Mouse (Mus musculus) CH12.LX (cell line): ENCODE measurements around the gene Spata13. TPM values are rescaled to one million over a fixed set of nuclear protein-coding genes. Genes with fewer than 3 reads are reported as not detected.

Experiments
- DNase-seq: peaks from one replicate; pipeline ENCODE4 v3.0.0-alpha.2; 2013; ENCODE audit errors: extremely low read depth
- H3K27ac ChIP-seq: 2 replicates; pipeline ENCODE4 v1.5.1; 2012; ENCODE audit warnings: low read depth, mild to moderate bottlenecking, control low read depth, moderate library complexity; ENCODE audit not compliant: insufficient read depth
- H3K27me3 ChIP-seq: replicated peaks from 2 replicates; pipeline ENCODE3; 2012; ENCODE audit warnings: inconsistent platforms
- H3K36me3 ChIP-seq, 2 experiments: replicated peaks in 1 of 2; 2 replicates each; pipeline versions ENCODE3 to v1.6.1; 2012; ENCODE audit warnings: inconsistent platforms in 1 of 2, low read length in 1 of 2, mild to moderate bottlenecking in 1 of 2, mixed read lengths in 1 of 2, moderate library complexity in 1 of 2; ENCODE audit not compliant: control insufficient read depth in 1 of 2, insufficient read depth in 1 of 2
- H3K4me1 ChIP-seq, 2 experiments: 2 replicates each; pipeline ENCODE4 v1.6.1; 2012; ENCODE audit warnings: inconsistent platforms in 1 of 2, moderate library complexity in 1 of 2; ENCODE audit not compliant: insufficient read depth in 2 of 2, control insufficient read depth in 1 of 2
- H3K4me2 ChIP-seq: 2 replicates; pipeline ENCODE4 v1.6.1; 2012; ENCODE audit warnings: low read depth, mild to moderate bottlenecking, control low read depth; ENCODE audit not compliant: poor library complexity, insufficient read depth, severe bottlenecking
- H3K4me3 ChIP-seq, 3 experiments: fragments of 150-350 bp in 1 of 3; sonication (generic) in 1 of 3; replicated peaks in 1 of 3; 2 replicates each; pipeline versions ENCODE3 to v1.5.1; 2011 to 2012; ENCODE audit warnings: low read depth in 2 of 3, low read length in 2 of 3, mild to moderate bottlenecking in 2 of 3, moderate library complexity in 2 of 3, control low read depth in 1 of 3, improper control_type of control experiment in 1 of 3, inconsistent platforms in 1 of 3, mixed read lengths in 1 of 3; ENCODE audit not compliant: poor library complexity in 1 of 3
- H3K79me2 ChIP-seq: replicated peaks from 2 replicates; pipeline ENCODE4 v1.6.1; 2012; ENCODE audit warnings: mild to moderate bottlenecking, moderate library complexity; ENCODE audit not compliant: control insufficient read depth, poor library complexity, insufficient read depth, severe bottlenecking; ENCODE audit errors: extremely low read depth
- H3K9ac ChIP-seq: 2 replicates; pipeline ENCODE4 v1.6.1; 2012; ENCODE audit warnings: low read depth, mild to moderate bottlenecking, control low read depth, moderate library complexity; ENCODE audit not compliant: insufficient read depth
- H3K9me3 ChIP-seq: replicated peaks from 2 replicates; pipeline ENCODE3; 2012; ENCODE audit warnings: low read length, inconsistent platforms, mixed read lengths
- CHD2 ChIP-seq: IDR thresholded peaks from 2 replicates; pipeline ENCODE4 v1.6.1; 2011; ENCODE audit warnings: low read length, improper control_type of control experiment
- ELF1 ChIP-seq: IDR thresholded peaks from 2 replicates; pipeline ENCODE4 v1.6.1; 2014; ENCODE audit warnings: low read depth, mild to moderate bottlenecking, inconsistent platforms, low read length, improper control_type of control experiment
- EP300 ChIP-seq: IDR thresholded peaks from 2 replicates; pipeline ENCODE4 v1.6.1; 2011; ENCODE audit warnings: low read length, improper control_type of control experiment
- ETS1 ChIP-seq: conservative IDR thresholded peaks from 2 replicates; pipeline ENCODE4 v1.6.1; 2012; ENCODE audit warnings: low read depth, mild to moderate bottlenecking, inconsistent platforms, low read length, improper control_type of control experiment, moderate library complexity
- GABPA ChIP-seq: IDR thresholded peaks from 2 replicates; pipeline ENCODE4 v1.6.1; 2012; ENCODE audit warnings: low read depth, low read length, improper control_type of control experiment, inconsistent platforms; ENCODE audit not compliant: insufficient replicate concordance
- HCFC1 ChIP-seq: IDR thresholded peaks from 2 replicates; pipeline ENCODE4 v1.6.1; 2012; ENCODE audit warnings: low read depth, mild to moderate bottlenecking, inconsistent platforms, low read length, improper control_type of control experiment
- IRF4 ChIP-seq: IDR thresholded peaks from 2 replicates; pipeline ENCODE4 v1.6.1; 2014; ENCODE audit warnings: low read depth, mild to moderate bottlenecking, inconsistent platforms, low read length, improper control_type of control experiment
- JUN ChIP-seq: IDR thresholded peaks from 2 replicates; pipeline ENCODE4 v1.6.1; 2011; ENCODE audit warnings: low read depth, mild to moderate bottlenecking, low read length, improper control_type of control experiment, moderate library complexity; ENCODE audit not compliant: insufficient read depth
- JUND ChIP-seq: conservative IDR thresholded peaks from 2 replicates; pipeline ENCODE4 v1.6.1; 2011; ENCODE audit warnings: low read depth, low read length, improper control_type of control experiment
- MAX ChIP-seq: IDR thresholded peaks from 2 replicates; pipeline ENCODE4 v1.6.1; 2011; ENCODE audit warnings: low read length, improper control_type of control experiment
- NELFE ChIP-seq: IDR thresholded peaks from 2 replicates; pipeline ENCODE4 v1.6.1; 2011; ENCODE audit warnings: low read depth, low read length, improper control_type of control experiment
- POLR2A ChIP-seq: IDR thresholded peaks from 2 replicates; pipeline ENCODE4 v1.6.1; 2011; ENCODE audit warnings: low read depth, mild to moderate bottlenecking, improper control_type of control experiment, low read length
- RAD21 ChIP-seq: IDR thresholded peaks from 2 replicates; pipeline ENCODE4 v1.6.1; 2011; ENCODE audit warnings: low read depth, mild to moderate bottlenecking, low read length, improper control_type of control experiment, moderate library complexity
- RCOR1 ChIP-seq: conservative IDR thresholded peaks from 2 replicates; pipeline ENCODE4 v1.6.1; 2012; ENCODE audit warnings: low read depth, mild to moderate bottlenecking, inconsistent platforms, low read length, improper control_type of control experiment
- TBP ChIP-seq: conservative IDR thresholded peaks from 2 replicates; pipeline ENCODE4 v1.6.1; 2011; ENCODE audit warnings: low read depth, low read length, improper control_type of control experiment
- USF1 ChIP-seq: IDR thresholded peaks from 2 replicates; pipeline ENCODE4 v1.6.1; 2014; ENCODE audit warnings: low read depth, mild to moderate bottlenecking, inconsistent platforms, low read length, improper control_type of control experiment
- USF2 ChIP-seq: conservative IDR thresholded peaks from 2 replicates; pipeline ENCODE4 v1.6.1; 2011; ENCODE audit warnings: low read depth, low read length, improper control_type of control experiment
- ZKSCAN1 ChIP-seq: IDR thresholded peaks from 2 replicates; pipeline ENCODE4 v1.6.1; 2012; ENCODE audit warnings: low read depth, inconsistent platforms, low read length, improper control_type of control experiment, borderline replicate concordance
- ZMIZ1 ChIP-seq: IDR thresholded peaks from 2 replicates; pipeline ENCODE4 v1.6.1; 2012; ENCODE audit warnings: low read depth, mild to moderate bottlenecking, inconsistent platforms, low read length, improper control_type of control experiment
- ZNF384 ChIP-seq: IDR thresholded peaks from 2 replicates; pipeline ENCODE4 v1.6.1; 2012; ENCODE audit warnings: low read depth, low read length, improper control_type of control experiment, inconsistent platforms
- dilution Hi-C: fragments of 300-500 bp; cut with MboI; formaldehyde crosslinking; loops from 2 replicates; pipeline ENCODE4 v1.14.3; 2020; ENCODE audit warnings: low sequenced_read_pairs; ENCODE audit not compliant: extremely low pct_unique_long_range_greater_than_20kb, extremely low pct_ligation_motif_present
- in situ Hi-C: fragments of 300-500 bp; cut with MboI; formaldehyde crosslinking; loops from 3 replicates; pipeline ENCODE4 v1.14.3; 2019; ENCODE audit warnings: low sequenced_read_pairs, low pct_ligation_motif_present, low pct_unique_long_range_greater_than_20kb, mixed read lengths
- polyA plus RNA-seq: library from polyadenylated mRNA; unstranded; fragments of >175 nt; gene quantifications from 2 replicates; pipeline ENCODE4 v1.2.1, GENCODE M21; 2012; ENCODE audit warnings: low read depth; ENCODE audit not compliant: insufficient read length
- total RNA-seq, 2 experiments: library from RNA; depleted of rRNA; stranded (reverse); fragments of 300-350 nt in 1 of 2; fragments of >200 nt in 1 of 2; gene quantifications; 2 replicates each; pipeline ENCODE4 v1.2.3; 2012 to 2014

Gene Spata13
- total and polyA plus RNA-seq, 3 experiments: 11.6 to 15.9 (median 13.6) TPM

DNA sequence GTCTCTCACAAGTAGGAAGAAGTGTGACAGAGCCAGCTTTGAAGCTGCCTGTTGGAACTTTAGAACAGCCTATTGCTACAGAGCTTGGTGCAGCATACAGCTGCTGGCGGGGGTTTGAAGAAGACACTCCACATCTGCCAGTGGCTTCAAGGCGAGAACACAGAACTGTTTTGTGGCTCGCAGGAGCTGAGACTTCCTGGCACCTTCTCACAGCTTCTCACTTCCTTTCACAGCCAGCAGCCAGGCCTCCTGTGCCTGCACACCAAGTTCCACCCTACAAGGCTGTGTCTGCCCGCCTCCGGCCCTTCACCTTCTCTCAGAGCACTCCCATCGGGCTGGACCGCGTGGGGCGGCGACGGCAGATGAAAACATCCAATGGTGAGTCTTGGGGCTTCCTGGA is 75.4 kb downstream of the Spata13 start:
- no peak overlapping the region for H3K27ac ChIP-seq
- dilution Hi-C loops (no loop called here), in situ Hi-C loops (loop anchor here (5.0 kb wide), 1 partner anchor 63 kb away; no protein-coding TSS in a partner anchor)
- no peaks in the 10 kb centered on the region for H3K9me3 ChIP-seq
- no peaks in the 10 kb centered on the region for H3K79me2 ChIP-seq
- no peaks in the 10 kb centered on the region for H3K36me3 ChIP-seq
- peaks cover 0 to 47% of the 10 kb centered on the region in 2 experiments; a peak in 3 of 4 replicates for H3K4me1 ChIP-seq
- TF ChIP-seq JUND: no peak
- TF ChIP-seq IRF4: no peak
- DNase-seq: peak; percentile 26
- H3K4me3 ChIP-seq: no peak overlapping the region
- H3K27me3 ChIP-seq: no peaks in the 10 kb centered on the region
- H3K4me2 ChIP-seq: no peak overlapping the region
- no peak overlapping the region for H3K9ac ChIP-seq

DNA sequence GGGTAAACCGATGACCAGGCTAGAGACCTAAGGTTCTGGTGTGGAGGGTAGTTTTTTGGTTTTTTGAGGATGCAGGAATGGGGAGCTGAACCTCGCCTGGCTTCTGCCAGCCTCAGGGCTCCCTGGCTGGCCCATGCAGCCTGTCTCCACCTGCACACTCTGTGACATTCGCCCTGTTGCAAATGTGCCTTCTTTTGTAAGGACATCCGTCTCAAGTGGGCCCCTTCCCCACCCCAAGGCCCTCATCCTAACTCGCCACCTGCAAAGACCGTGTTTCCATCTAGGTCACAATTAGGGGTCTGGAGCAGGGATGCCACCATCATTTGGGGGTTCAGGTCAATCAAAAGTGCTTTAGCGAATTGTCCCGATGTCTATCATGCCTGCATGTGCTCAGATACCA is 75.9 kb downstream of the Spata13 start:
- Histone ChIP-seq H3K27me3 (no peaks in the 10 kb centered on the region), H3K4me2 (no peak overlapping the region)
- no peak for TF ChIP-seq ZMIZ1
- no peak for TF ChIP-seq MAX
- no peak for TF ChIP-seq EP300
- TF ChIP-seq USF1: no peak
- TF ChIP-seq POLR2A: no peak
- no peak for TF ChIP-seq USF2
- TF ChIP-seq JUND: no peak
- no peak for TF ChIP-seq RCOR1
- no peak for TF ChIP-seq ZKSCAN1
- TF ChIP-seq TBP: no peak
- no peak for TF ChIP-seq ELF1
- no peak for TF ChIP-seq NELFE
- TF ChIP-seq CHD2: no peak
- no peak for TF ChIP-seq HCFC1
- TF ChIP-seq ZNF384: no peak
- no peak for TF ChIP-seq ETS1
- no peak for TF ChIP-seq JUN
- no peak for TF ChIP-seq RAD21
- no peak for TF ChIP-seq GABPA
- TF ChIP-seq, all 38 proteins: peak for 0
- DNase-seq: no peak
- H3K9ac ChIP-seq: no peak overlapping the region
- H3K4me3 ChIP-seq: no peak overlapping the region
- H3K36me3 ChIP-seq: no peaks in the 10 kb centered on the region
- in situ Hi-C loops (loop anchor here (5.0 kb wide), 1 partner anchor 63 kb away; no protein-coding TSS in a partner anchor), dilution Hi-C loops (no loop called here)
- no peak overlapping the region for H3K27ac ChIP-seq
- H3K9me3 ChIP-seq: no peaks in the 10 kb centered on the region
- H3K4me1 ChIP-seq: peaks cover 0 to 42% of the 10 kb centered on the region in 2 experiments; a peak in 3 of 4 replicates
- no peaks in the 10 kb centered on the region for H3K79me2 ChIP-seq
